Mouse (Mus musculus): ENCODE results near the gene Mfrp.

DNA sequence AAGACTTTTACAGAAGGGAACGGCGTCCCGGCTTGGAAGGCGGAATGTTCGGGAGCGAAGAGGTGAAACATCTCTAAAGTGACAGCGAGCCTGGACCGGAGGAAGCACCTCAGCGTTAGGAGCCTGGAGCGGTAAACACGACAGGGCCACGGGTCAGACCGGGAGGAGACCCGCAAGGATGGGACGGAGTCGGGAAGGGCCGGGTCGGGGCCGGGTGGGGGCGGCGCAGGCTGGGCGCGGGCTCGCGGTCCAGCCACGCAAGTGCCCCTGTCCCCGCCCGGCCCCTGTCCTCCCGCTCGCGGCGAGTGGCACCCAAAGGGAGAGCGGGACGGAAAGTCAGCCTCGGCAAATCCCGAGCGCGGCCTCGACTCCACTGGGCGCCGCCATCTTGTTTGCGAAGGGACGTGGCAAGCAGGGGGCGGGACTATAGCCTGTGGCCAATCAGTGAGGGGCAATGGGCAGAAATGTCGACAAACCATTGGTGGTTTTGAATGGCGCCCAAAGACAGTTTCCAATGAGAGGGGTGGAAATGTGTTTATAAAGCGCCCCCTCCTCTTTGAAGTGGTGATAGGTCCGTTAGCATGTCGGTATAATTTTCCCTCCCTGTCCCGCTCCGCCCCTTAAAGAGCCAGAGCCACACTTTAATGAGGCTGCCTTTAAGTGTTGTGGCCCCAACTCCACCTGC is 11.7 kb downstream of the Mfrp start, which contains the start of the genes Gm49380 and Rnf26:
- TF ChIP-seq POLR2A (IDR thresholded peaks at IDR 0.05; ENCODE audit: borderline replicate concordance, extremely low read depth, insufficient read depth, insufficient read length, poor library complexity, severe bottlenecking): peak; percentile 18; the same call in 1 of the 2 replicates
- TF ChIP-seq CTCF (IDR thresholded peaks at IDR 0.05; ENCODE audit: borderline replicate concordance, extremely low read depth, insufficient read depth, insufficient read length): no peak
